Mouse (Mus musculus): ENCODE measurements at regions not wholly inside any gene's neighbourhood (a gene's known extent, or its start where the extent isn't known, plus 50 kb on each side); places are given as distances from the start of the nearest gene placed in this dataset.

DNA sequence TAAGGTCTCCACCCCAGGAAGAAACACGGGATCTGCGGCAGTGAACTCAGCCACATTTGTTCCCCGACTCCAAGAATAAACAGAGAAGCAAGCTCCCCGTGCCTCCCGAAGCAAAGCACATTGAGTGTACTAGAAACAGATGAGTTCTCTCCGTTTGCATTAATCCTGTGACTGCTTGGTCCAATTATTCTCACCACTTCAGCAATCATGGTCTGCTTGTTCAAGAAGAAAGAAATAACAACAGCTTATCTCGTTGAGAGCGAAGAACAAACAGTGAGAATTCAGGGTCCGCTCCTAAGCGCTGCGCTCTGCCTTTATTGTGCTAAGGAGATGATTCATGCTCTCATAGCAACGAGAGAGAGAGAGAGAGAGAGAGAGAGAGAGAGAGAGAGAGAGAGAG, 393.6 kb upstream of the Dynlrb2 start:
- Histone ChIP-seq H3K4me1 (peaks cover 35% of the 10 kb centered on the region), H3K9me3 (no peaks in the 10 kb centered on the region), H3K4me2 (peak overlapping the region; percentile 25; the same call in 1 of the 2 replicates), H3K27ac (no peak overlapping the region), H3K27me3 (no peaks in the 10 kb centered on the region), H3K9ac (no peak overlapping the region), H3K4me3 (no peak overlapping the region), H3K36me3 (no peaks in the 10 kb centered on the region)
- 12% methylated on average over 12 of the region's 12 CpGs for whole genome bisulfite sequencing
- no peak for ATAC-seq (ENCODE audit: borderline replicate concordance, extremely low read depth, low FRiP score, low TSS enrichment)

GRCm38 (mm10) chr8:116096666-116097065, 389.1 kb upstream of the Maf start:
- WGBS, result 23% methylated on average over 3 of the region's 3 CpGs

GRCm38 (mm10) chr8:116083156-116083555, 375.6 kb upstream of the Maf start:
- ATAC-seq (ENCODE audit: borderline replicate concordance, extremely low read depth, low FRiP score, low TSS enrichment), result no peak
- Histone ChIP-seq H3K9me3 (no peaks in the 10 kb centered on the region), H3K27me3 (no peaks in the 10 kb centered on the region), H3K4me1 (peaks cover 3% of the 10 kb centered on the region), H3K36me3 (no peaks in the 10 kb centered on the region), H3K4me3 (no peak overlapping the region), H3K4me2 (no peak overlapping the region), H3K9ac (no peak overlapping the region), H3K27ac (no peak overlapping the region)
- WGBS, result 97% methylated on average over 2 of the region's 2 CpGs

More at GRCm38 (mm10) chr8:116096666-116097065, 389.1 kb upstream of the Maf start:
- no peak overlapping the region for H3K4me3 ChIP-seq
- no peaks in the 10 kb centered on the region for H3K27me3 ChIP-seq
- no peak for ATAC-seq (ENCODE audit: borderline replicate concordance, extremely low read depth, low FRiP score, low TSS enrichment)
- no peak overlapping the region for H3K4me2 ChIP-seq
- H3K9me3 ChIP-seq, result no peaks in the 10 kb centered on the region
- no peak overlapping the region for H3K27ac ChIP-seq
- H3K9ac ChIP-seq, result no peak overlapping the region
- no peaks in the 10 kb centered on the region for H3K36me3 ChIP-seq
- 0 out of 2 replicates have a peak, but pooled peaks cover 2% of the 10 kb centered on the region for H3K4me1 ChIP-seq

DNA sequence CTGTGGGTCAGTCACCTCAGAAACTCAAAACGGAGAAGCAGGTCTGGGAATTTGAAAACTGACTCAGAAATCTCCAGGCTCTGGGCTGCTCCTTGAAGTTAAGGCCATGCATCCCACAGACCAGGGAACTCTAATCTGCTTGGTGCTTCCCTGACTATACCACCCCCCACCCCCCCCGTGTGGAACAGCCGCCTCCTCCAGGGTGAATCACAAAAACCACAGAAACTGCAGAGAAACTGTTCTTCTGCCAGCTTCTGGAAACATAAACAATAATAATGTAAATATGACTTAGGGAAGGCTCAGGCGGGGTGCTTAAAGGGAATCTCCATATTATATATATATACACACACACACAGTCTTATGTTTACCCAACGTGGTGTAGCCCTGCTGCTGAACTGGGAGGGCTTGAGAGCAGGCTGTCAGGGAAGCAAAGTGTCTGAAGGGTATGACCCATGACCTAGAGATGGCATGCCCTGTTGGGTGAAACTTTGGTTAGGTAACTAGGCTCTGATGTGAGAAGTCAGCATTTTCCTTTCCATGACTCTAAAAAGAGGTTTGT, 371.3 kb upstream of the Maf start:
- H3K9ac ChIP-seq, result no peak overlapping the region
- H3K36me3 ChIP-seq, result no peaks in the 10 kb centered on the region
- H3K4me3 ChIP-seq, result no peak overlapping the region
- H3K27me3 ChIP-seq, result no peaks in the 10 kb centered on the region
- H3K27ac ChIP-seq, result peak overlapping the region; percentile 32; the same call in 1 of the 2 replicates
- ATAC-seq (ENCODE audit: borderline replicate concordance, extremely low read depth, low FRiP score, low TSS enrichment), result peak; percentile 85; the same call in 1 of the 2 replicates
- 22% methylated on average over 5 of the region's 5 CpGs for WGBS
- H3K4me2 ChIP-seq, result no peak overlapping the region
- no peaks in the 10 kb centered on the region for H3K9me3 ChIP-seq
- H3K4me1 ChIP-seq, result peaks cover 3% of the 10 kb centered on the region

DNA sequence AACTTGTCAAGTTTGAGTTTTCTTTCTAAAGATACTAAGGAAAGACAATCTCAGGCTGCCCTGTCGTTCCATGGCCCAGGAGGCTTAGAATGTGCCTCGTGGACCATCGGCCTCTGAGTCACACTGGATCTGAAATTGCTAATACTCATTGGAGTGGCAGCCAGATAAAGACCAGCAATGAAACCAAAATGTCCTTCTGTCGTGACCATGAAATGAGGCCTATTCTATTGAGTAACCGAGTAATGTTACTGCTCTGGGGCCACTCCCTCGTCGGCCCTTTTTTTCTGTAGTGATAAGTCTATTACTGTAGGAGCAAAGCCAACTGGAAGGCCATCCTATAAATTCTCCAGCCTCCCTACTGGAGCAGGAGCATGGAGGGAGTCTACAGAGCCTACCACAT, 363.9 kb upstream of the Maf start:
- Histone ChIP-seq H3K27me3 (no peaks in the 10 kb centered on the region), H3K36me3 (no peaks in the 10 kb centered on the region), H3K9ac (no peak overlapping the region), H3K27ac (no peak overlapping the region), H3K4me1 (no peaks in the 10 kb centered on the region), H3K4me2 (no peak overlapping the region), H3K4me3 (no peak overlapping the region), H3K9me3 (no peaks in the 10 kb centered on the region)
- WGBS, result 74% methylated on average over 7 of the region's 7 CpGs
- peak; percentile 31; the same call in 1 of the 2 replicates for ATAC-seq (ENCODE audit: borderline replicate concordance, extremely low read depth, low FRiP score, low TSS enrichment)

GRCm38 (mm10) chr8:116069538-116069937, 361.9 kb upstream of the Maf start:
- Histone ChIP-seq H3K36me3 (no peaks in the 10 kb centered on the region), H3K4me3 (no peak overlapping the region), H3K4me2 (no peak overlapping the region), H3K4me1 (no peaks in the 10 kb centered on the region), H3K9me3 (no peaks in the 10 kb centered on the region), H3K9ac (no peak overlapping the region), H3K27me3 (no peaks in the 10 kb centered on the region), H3K27ac (no peak overlapping the region)
- 88% methylated on average over 3 of the region's 3 CpGs for WGBS
- no peak for ATAC-seq (ENCODE audit: borderline replicate concordance, extremely low read depth, low FRiP score, low TSS enrichment)

GRCm38 (mm10) chr8:116067978-116068375, 360.4 kb upstream of the Maf start:
- Histone ChIP-seq H3K4me2 (no peak overlapping the region), H3K4me1 (no peaks in the 10 kb centered on the region), H3K27me3 (no peaks in the 10 kb centered on the region), H3K36me3 (no peaks in the 10 kb centered on the region), H3K4me3 (no peak overlapping the region), H3K9ac (no peak overlapping the region), H3K27ac (no peak overlapping the region), H3K9me3 (no peaks in the 10 kb centered on the region)
- ATAC-seq (ENCODE audit: borderline replicate concordance, extremely low read depth, low FRiP score, low TSS enrichment), result no peak
- 93% methylated on average over 5 of the region's 5 CpGs for WGBS

- Histone ChIP-seq H3K27me3 (no peaks in the 10 kb centered on the region), H3K4me2 (no peak overlapping the region), H3K27ac (no peak overlapping the region), H3K4me1 (no peaks in the 10 kb centered on the region), H3K4me3 (no peak overlapping the region), H3K9me3 (no peaks in the 10 kb centered on the region), H3K9ac (no peak overlapping the region), H3K36me3 (no peaks in the 10 kb centered on the region)
- WGBS, result 60% methylated on average over 9 of the region's 9 CpGs
- ATAC-seq (ENCODE audit: borderline replicate concordance, extremely low read depth, low FRiP score, low TSS enrichment), result no peak
Measured at GRCm38 (mm10) chr8:116067182-116067977, 359.8 kb upstream of the Maf start.

DNA sequence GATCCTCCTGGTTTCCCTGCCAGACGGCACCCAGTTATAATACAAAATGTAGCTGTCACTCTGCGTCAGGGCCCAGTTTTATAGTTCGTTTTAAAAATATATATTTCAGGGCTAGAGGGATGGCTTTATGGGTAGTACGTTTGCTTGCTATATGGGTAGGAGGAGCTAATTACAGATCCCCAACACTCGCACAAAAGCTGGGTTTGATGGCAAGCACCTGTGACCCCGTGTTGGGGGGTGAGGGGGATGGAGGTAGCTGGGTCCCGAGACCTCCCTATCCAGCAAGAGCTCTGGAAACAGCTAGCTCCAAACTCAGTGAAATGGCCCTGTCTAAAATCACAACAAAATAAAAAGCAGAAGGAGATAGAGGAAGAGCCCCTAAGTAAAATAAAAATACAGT, 358.3 kb upstream of the Maf start:
- ATAC-seq (ENCODE audit: borderline replicate concordance, extremely low read depth, low FRiP score, low TSS enrichment), result no peak
- Histone ChIP-seq H3K27ac (no peak overlapping the region), H3K27me3 (no peaks in the 10 kb centered on the region), H3K36me3 (no peaks in the 10 kb centered on the region), H3K9me3 (no peaks in the 10 kb centered on the region), H3K4me2 (no peak overlapping the region), H3K4me1 (no peaks in the 10 kb centered on the region), H3K9ac (no peak overlapping the region), H3K4me3 (no peak overlapping the region)
- 77% methylated on average over 7 of the region's 7 CpGs for WGBS

- Histone ChIP-seq H3K9ac (no peak overlapping the region), H3K27ac (no peak overlapping the region), H3K27me3 (no peaks in the 10 kb centered on the region), H3K4me1 (no peaks in the 10 kb centered on the region), H3K36me3 (no peaks in the 10 kb centered on the region), H3K4me2 (no peak overlapping the region), H3K9me3 (no peaks in the 10 kb centered on the region), H3K4me3 (no peak overlapping the region)
- ATAC-seq (ENCODE audit: borderline replicate concordance, extremely low read depth, low FRiP score, low TSS enrichment), result no peak
- WGBS, result 92% methylated on average over 7 of the region's 7 CpGs
Measured at GRCm38 (mm10) chr8:116065327-116065726, 357.7 kb upstream of the Maf start.

- Histone ChIP-seq H3K9me3 (no peaks in the 10 kb centered on the region), H3K27ac (no peak overlapping the region), H3K36me3 (no peaks in the 10 kb centered on the region), H3K4me1 (no peaks in the 10 kb centered on the region), H3K27me3 (no peaks in the 10 kb centered on the region), H3K9ac (no peak overlapping the region), H3K4me3 (no peak overlapping the region), H3K4me2 (no peak overlapping the region)
- 90% methylated on average over 11 of the region's 11 CpGs for WGBS
- no peak for ATAC-seq (ENCODE audit: borderline replicate concordance, extremely low read depth, low FRiP score, low TSS enrichment)
Measured at GRCm38 (mm10) chr8:116064562-116064961, 357.0 kb upstream of the Maf start.

DNA sequence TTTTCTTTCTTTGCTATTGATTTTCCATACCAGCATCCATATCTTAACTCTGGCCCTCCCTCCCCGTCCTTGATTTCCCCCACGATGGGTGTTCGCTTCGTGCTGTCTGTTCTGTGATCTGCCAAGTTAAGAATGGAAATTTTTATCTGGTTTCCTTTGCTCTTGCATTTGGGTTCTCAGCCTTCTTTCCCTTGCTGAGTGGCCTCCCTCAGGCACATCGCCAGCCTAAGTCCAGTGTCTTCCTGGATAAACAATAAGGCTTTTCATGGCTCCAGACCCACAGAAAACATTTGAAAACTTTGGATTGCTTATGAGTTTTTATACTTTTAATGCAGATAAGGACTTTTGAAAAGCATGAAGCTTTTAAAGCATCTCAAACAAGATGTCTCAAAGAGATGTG, 355.9 kb upstream of the Maf start:
- Histone ChIP-seq H3K4me1 (no peaks in the 10 kb centered on the region), H3K36me3 (no peaks in the 10 kb centered on the region), H3K4me2 (no peak overlapping the region), H3K9ac (no peak overlapping the region), H3K27me3 (no peaks in the 10 kb centered on the region), H3K27ac (no peak overlapping the region), H3K4me3 (no peak overlapping the region), H3K9me3 (no peaks in the 10 kb centered on the region)
- no peak for ATAC-seq (ENCODE audit: borderline replicate concordance, extremely low read depth, low FRiP score, low TSS enrichment)
- WGBS, result 57% methylated on average over 5 of the region's 5 CpGs
